Mouse (Mus musculus) CH12.LX (cell line): Measurements from ENCODE around the gene Sv2c. TPM values are rescaled to one million over a fixed set of nuclear protein-coding genes. Genes with fewer than 3 reads are reported as not detected.

Source experiments
- DNase-seq: peaks from one replicate; pipeline ENCODE4 v3.0.0-alpha.2; 2013; ENCODE audit errors: extremely low read depth
- H3K27ac ChIP-seq: 2 replicates; pipeline ENCODE4 v1.5.1; 2012; ENCODE audit warnings: low read depth, mild to moderate bottlenecking, control low read depth, moderate library complexity; ENCODE audit not compliant: insufficient read depth
- H3K27me3 ChIP-seq: replicated peaks from 2 replicates; pipeline ENCODE3; 2012; ENCODE audit warnings: inconsistent platforms
- H3K36me3 ChIP-seq, 2 experiments: replicated peaks in 1 of 2; 2 replicates each; pipeline versions ENCODE3 to v1.6.1; 2012; ENCODE audit warnings: inconsistent platforms in 1 of 2, low read length in 1 of 2, mild to moderate bottlenecking in 1 of 2, mixed read lengths in 1 of 2, moderate library complexity in 1 of 2; ENCODE audit not compliant: control insufficient read depth in 1 of 2, insufficient read depth in 1 of 2
- H3K4me1 ChIP-seq, 2 experiments: 2 replicates each; pipeline ENCODE4 v1.6.1; 2012; ENCODE audit warnings: inconsistent platforms in 1 of 2, moderate library complexity in 1 of 2; ENCODE audit not compliant: insufficient read depth in 2 of 2, control insufficient read depth in 1 of 2
- H3K4me2 ChIP-seq: 2 replicates; pipeline ENCODE4 v1.6.1; 2012; ENCODE audit warnings: low read depth, mild to moderate bottlenecking, control low read depth; ENCODE audit not compliant: poor library complexity, insufficient read depth, severe bottlenecking
- H3K4me3 ChIP-seq, 3 experiments: fragments of 150-350 bp in 1 of 3; sonication (generic) in 1 of 3; replicated peaks in 1 of 3; 2 replicates each; pipeline versions ENCODE3 to v1.5.1; 2011 to 2012; ENCODE audit warnings: low read depth in 2 of 3, low read length in 2 of 3, mild to moderate bottlenecking in 2 of 3, moderate library complexity in 2 of 3, control low read depth in 1 of 3, improper control_type of control experiment in 1 of 3, inconsistent platforms in 1 of 3, mixed read lengths in 1 of 3; ENCODE audit not compliant: poor library complexity in 1 of 3
- H3K79me2 ChIP-seq: replicated peaks from 2 replicates; pipeline ENCODE4 v1.6.1; 2012; ENCODE audit warnings: mild to moderate bottlenecking, moderate library complexity; ENCODE audit not compliant: control insufficient read depth, poor library complexity, insufficient read depth, severe bottlenecking; ENCODE audit errors: extremely low read depth
- H3K9ac ChIP-seq: 2 replicates; pipeline ENCODE4 v1.6.1; 2012; ENCODE audit warnings: low read depth, mild to moderate bottlenecking, control low read depth, moderate library complexity; ENCODE audit not compliant: insufficient read depth
- H3K9me3 ChIP-seq: replicated peaks from 2 replicates; pipeline ENCODE3; 2012; ENCODE audit warnings: low read length, inconsistent platforms, mixed read lengths
- CTCF ChIP-seq, 2 experiments: IDR thresholded peaks in 1 of 2; conservative IDR thresholded peaks in 1 of 2; 2 replicates each; pipeline ENCODE4 v1.5.1; 2011 to 2012; ENCODE audit warnings: low read depth in 2 of 2, low read length in 2 of 2, improper control_type of control experiment in 1 of 2, inconsistent platforms in 1 of 2, mild to moderate bottlenecking in 1 of 2, moderate library complexity in 1 of 2
- EP300 ChIP-seq: IDR thresholded peaks from 2 replicates; pipeline ENCODE4 v1.6.1; 2011; ENCODE audit warnings: low read length, improper control_type of control experiment
- ETS1 ChIP-seq: conservative IDR thresholded peaks from 2 replicates; pipeline ENCODE4 v1.6.1; 2012; ENCODE audit warnings: low read depth, mild to moderate bottlenecking, inconsistent platforms, low read length, improper control_type of control experiment, moderate library complexity
- GABPA ChIP-seq: IDR thresholded peaks from 2 replicates; pipeline ENCODE4 v1.6.1; 2012; ENCODE audit warnings: low read depth, low read length, improper control_type of control experiment, inconsistent platforms; ENCODE audit not compliant: insufficient replicate concordance
- HCFC1 ChIP-seq: IDR thresholded peaks from 2 replicates; pipeline ENCODE4 v1.6.1; 2012; ENCODE audit warnings: low read depth, mild to moderate bottlenecking, inconsistent platforms, low read length, improper control_type of control experiment
- IRF4 ChIP-seq: IDR thresholded peaks from 2 replicates; pipeline ENCODE4 v1.6.1; 2014; ENCODE audit warnings: low read depth, mild to moderate bottlenecking, inconsistent platforms, low read length, improper control_type of control experiment
- JUND ChIP-seq: conservative IDR thresholded peaks from 2 replicates; pipeline ENCODE4 v1.6.1; 2011; ENCODE audit warnings: low read depth, low read length, improper control_type of control experiment
- MAFK ChIP-seq: IDR thresholded peaks from 2 replicates; pipeline ENCODE4 v1.6.1; 2011; ENCODE audit warnings: low read length, improper control_type of control experiment; ENCODE audit not compliant: insufficient replicate concordance
- MAX ChIP-seq: IDR thresholded peaks from 2 replicates; pipeline ENCODE4 v1.6.1; 2011; ENCODE audit warnings: low read length, improper control_type of control experiment
- MEF2A ChIP-seq: IDR thresholded peaks from 2 replicates; pipeline ENCODE4 v1.6.1; 2014; ENCODE audit warnings: low read depth, mild to moderate bottlenecking, inconsistent platforms, low read length, improper control_type of control experiment, borderline replicate concordance
- MXI1 ChIP-seq: IDR thresholded peaks from 2 replicates; pipeline ENCODE4 v1.6.1; 2011; ENCODE audit warnings: mild to moderate bottlenecking, low read depth, low read length, improper control_type of control experiment
- NELFE ChIP-seq: IDR thresholded peaks from 2 replicates; pipeline ENCODE4 v1.6.1; 2011; ENCODE audit warnings: low read depth, low read length, improper control_type of control experiment
- PAX5 ChIP-seq: IDR thresholded peaks from 2 replicates; pipeline ENCODE4 v1.6.1; 2012; ENCODE audit warnings: low read length, inconsistent platforms, mixed read lengths
- POLR2AphosphoS2 ChIP-seq: IDR thresholded peaks from 2 replicates; pipeline ENCODE4 v1.6.1; 2011; ENCODE audit warnings: low read depth, low read length, improper control_type of control experiment
- RAD21 ChIP-seq: IDR thresholded peaks from 2 replicates; pipeline ENCODE4 v1.6.1; 2011; ENCODE audit warnings: low read depth, mild to moderate bottlenecking, low read length, improper control_type of control experiment, moderate library complexity
- TCF12 ChIP-seq: IDR thresholded peaks from 2 replicates; pipeline ENCODE4 v1.6.1; 2014; ENCODE audit warnings: low read depth, mild to moderate bottlenecking, inconsistent platforms, low read length, improper control_type of control experiment
- ZKSCAN1 ChIP-seq: IDR thresholded peaks from 2 replicates; pipeline ENCODE4 v1.6.1; 2012; ENCODE audit warnings: low read depth, inconsistent platforms, low read length, improper control_type of control experiment, borderline replicate concordance
- ZMIZ1 ChIP-seq: IDR thresholded peaks from 2 replicates; pipeline ENCODE4 v1.6.1; 2012; ENCODE audit warnings: low read depth, mild to moderate bottlenecking, inconsistent platforms, low read length, improper control_type of control experiment
- ZNF384 ChIP-seq: IDR thresholded peaks from 2 replicates; pipeline ENCODE4 v1.6.1; 2012; ENCODE audit warnings: low read depth, low read length, improper control_type of control experiment, inconsistent platforms
- dilution Hi-C: fragments of 300-500 bp; cut with MboI; formaldehyde crosslinking; loops from 2 replicates; pipeline ENCODE4 v1.14.3; 2020; ENCODE audit warnings: low sequenced_read_pairs; ENCODE audit not compliant: extremely low pct_unique_long_range_greater_than_20kb, extremely low pct_ligation_motif_present
- in situ Hi-C: fragments of 300-500 bp; cut with MboI; formaldehyde crosslinking; loops from 3 replicates; pipeline ENCODE4 v1.14.3; 2019; ENCODE audit warnings: low sequenced_read_pairs, low pct_ligation_motif_present, low pct_unique_long_range_greater_than_20kb, mixed read lengths
- polyA plus RNA-seq: library from polyadenylated mRNA; unstranded; fragments of >175 nt; gene quantifications from 2 replicates; pipeline ENCODE4 v1.2.1, GENCODE M21; 2012; ENCODE audit warnings: low read depth; ENCODE audit not compliant: insufficient read length
- total RNA-seq, 2 experiments: library from RNA; depleted of rRNA; stranded (reverse); fragments of 300-350 nt in 1 of 2; fragments of >200 nt in 1 of 2; gene quantifications; 2 replicates each; pipeline ENCODE4 v1.2.3; 2012 to 2014

Sv2c gene
- total and polyA plus RNA-seq, 3 experiments: 0.04 to 0.13 TPM; not detected in 1

GRCm38 (mm10) chr13:95959651-95960476, 172.5 kb downstream of the Sv2c start:
- dilution Hi-C loops: no loop called here
- no peak overlapping the region for H3K27ac ChIP-seq
- TF ChIP-seq JUND: no peak
- TF ChIP-seq, all 38 proteins: peak for 0
- Histone ChIP-seq H3K4me2 (no peak overlapping the region), H3K9ac (no peak overlapping the region), H3K4me1 (peaks cover 5 to 18% of the 10 kb centered on the region in 2 experiments; a peak in 3 of 4 replicates), H3K9me3 (no peaks in the 10 kb centered on the region), H3K4me3 (no peak overlapping the region), H3K27me3 (no peaks in the 10 kb centered on the region), H3K79me2 (no peaks in the 10 kb centered on the region), H3K36me3 (no peaks in the 10 kb centered on the region)
- DNase-seq: no peak
- in situ Hi-C loops: no loop called here

DNA sequence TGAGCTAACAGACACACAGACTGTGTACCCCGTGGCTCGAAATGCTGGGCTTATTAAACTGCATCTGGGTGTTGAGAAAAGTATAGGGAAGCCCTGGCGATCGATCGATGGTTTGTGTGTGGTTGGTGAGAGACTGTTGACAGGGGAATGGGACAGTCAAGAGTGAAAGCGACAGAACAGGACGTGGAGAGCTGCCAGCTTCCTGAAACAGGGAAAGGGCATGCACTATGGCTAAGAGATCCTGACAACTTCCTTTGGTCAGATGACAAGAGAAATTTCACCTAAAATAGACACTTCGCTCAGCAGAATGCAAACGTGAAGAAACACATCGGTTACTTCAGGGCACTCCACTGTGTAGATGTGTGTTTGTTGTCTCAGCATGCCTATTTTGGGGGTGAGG, 175.2 kb downstream of the Sv2c start:
- Histone ChIP-seq H3K4me1 (peaks cover 0 to 9% of the 10 kb centered on the region in 2 experiments; a peak in 2 of 4 replicates), H3K79me2 (no peaks in the 10 kb centered on the region), H3K4me2 (no peak overlapping the region), H3K9me3 (no peaks in the 10 kb centered on the region), H3K4me3 (no peak overlapping the region), H3K9ac (no peak overlapping the region), H3K27me3 (no peaks in the 10 kb centered on the region), H3K36me3 (no peaks in the 10 kb centered on the region), H3K27ac (no peak overlapping the region)
- dilution Hi-C loops (no loop called here), in situ Hi-C loops (no loop called here)
- TF ChIP-seq MEF2A (no peak), GABPA (no peak), RAD21 (no peak), NELFE (no peak), MAFK (no peak), EP300 (no peak), ZKSCAN1 (no peak), MAX (no peak), POLR2AphosphoS2 (no peak), ZNF384 (no peak), ZMIZ1 (no peak), ETS1 (no peak), PAX5 (no peak), JUND (no peak), MXI1 (no peak), HCFC1 (no peak), TCF12 (no peak), IRF4 (no peak), CTCF (conservative IDR thresholded peaks at IDR 0.05 in 1 of 2, IDR thresholded peaks at IDR 0.05 in 1 of 2; ENCODE audit: low read depth in 2 of 2, low read length in 2 of 2) (no peak)
- DNase-seq: no peak
